Mouse (Mus musculus): Measurements from ENCODE around the gene AW551984. TPM values are rescaled to one million over a fixed set of nuclear protein-coding genes. Genes with fewer than 3 reads are reported as not detected.

The AW551984 gene
- total and polyA plus RNA-seq, 3 experiments, result not detected

- Histone ChIP-seq H3K4me1 (ENCODE audit: control insufficient read depth in 1 of 2, insufficient read depth in 2 of 2, low read length in 2 of 2) (no peaks in the 10 kb centered on the region), H3K79me2 (ENCODE audit: control insufficient read depth, insufficient read depth, low read length, poor library complexity) (no peaks in the 10 kb centered on the region), H3K9ac (ENCODE audit: control insufficient read depth, low read depth, low read length, poor library complexity, severe bottlenecking) (no peak overlapping the region)
These were observed 19.6 kb upstream of the AW551984 start for GRCm38 (mm10) chr9:39623783-39624182.

DNA sequence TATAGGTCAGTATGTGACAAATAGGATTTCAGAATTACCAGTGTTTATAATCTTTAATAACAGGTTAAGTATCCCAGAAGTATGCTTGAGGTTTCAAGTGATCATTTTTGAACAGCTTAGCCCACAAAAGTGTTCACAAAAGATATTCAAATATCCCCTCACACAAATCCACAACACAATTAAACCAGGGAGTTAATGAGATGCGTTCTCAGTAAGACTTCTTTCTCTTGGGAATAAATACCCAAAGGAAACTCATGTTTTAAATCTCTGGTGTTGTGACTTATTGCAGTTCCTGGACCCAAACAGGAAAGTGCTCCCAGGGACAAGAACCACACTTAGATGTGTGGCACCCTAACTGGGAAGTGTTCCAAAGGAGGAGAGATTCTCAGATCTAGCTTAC, 16.9 kb upstream of the AW551984 start, which contains the start of gene Olfr960:
Olfr960 (plus strand) TSS at position 301 of the 400 bp plus-strand sequence.
- Histone ChIP-seq H3K4me1 (ENCODE audit: control insufficient read depth in 1 of 2, insufficient read depth in 2 of 2, low read length in 2 of 2) (no peaks in the 10 kb centered on the region), H3K27ac (ENCODE audit: control insufficient read depth, low read depth, low read length) (no peak within 1 kb of the TSS), H3K36me3 (ENCODE audit: control insufficient read depth in 1 of 2, insufficient read depth in 2 of 2, low read length in 2 of 2) (no peaks in the 10 kb centered on the region), H3K4me3 (ENCODE audit: control insufficient read depth in 1 of 2, insufficient read depth in 1 of 2, low read depth in 2 of 2, low read length in 2 of 2) (no peak within 1 kb of the TSS), H3K9me3 (replicated peaks; ENCODE audit: insufficient read depth, low read length) (no peaks in the 10 kb centered on the region), H3K79me2 (ENCODE audit: control insufficient read depth, insufficient read depth, low read length, poor library complexity) (no peaks in the 10 kb centered on the region), H3K9ac (ENCODE audit: control insufficient read depth, low read depth, low read length, poor library complexity, severe bottlenecking) (no peak within 1 kb of the TSS), H3K27me3 (ENCODE audit: control insufficient read depth in 1 of 2, insufficient read depth in 2 of 2, low read length in 2 of 2) (no peaks in the 10 kb centered on the region)
- TF ChIP-seq GABPA (IDR thresholded peaks at IDR 0.05; ENCODE audit: low read depth, low read length) (no peak), POLR2AphosphoS5 (IDR thresholded peaks at IDR 0.05; ENCODE audit: borderline replicate concordance, low read depth, low read length) (no peak), CTCF (IDR thresholded peaks at IDR 0.05 in 2 of 3, conservative IDR thresholded peaks at IDR 0.05 in 1 of 3; ENCODE audit: control insufficient read depth in 1 of 3, insufficient read depth in 1 of 3, low read depth in 2 of 3, low read length in 3 of 3, poor library complexity in 1 of 3, severe bottlenecking in 1 of 3) (no peak), POLR2A (IDR thresholded peaks at IDR 0.05; ENCODE audit: control insufficient read depth in 1 of 2, insufficient read depth in 1 of 2, low read depth in 1 of 2, low read length in 2 of 2, poor library complexity in 1 of 2) (no peak), TCF12 (IDR thresholded peaks at IDR 0.05; ENCODE audit: low read depth, low read length) (no peak), USF1 (IDR thresholded peaks at IDR 0.05; ENCODE audit: low read depth, low read length) (no peak), ELF1 (IDR thresholded peaks at IDR 0.05; ENCODE audit: low read depth, low read length) (no peak), BHLHE40 (IDR thresholded peaks at IDR 0.05; ENCODE audit: borderline replicate concordance, low read depth, low read length) (no peak), SMC3 (IDR thresholded peaks at IDR 0.05; ENCODE audit: low read depth, low read length) (no peak), EP300 (IDR thresholded peaks at IDR 0.05; ENCODE audit: low read depth in 1 of 2, low read length in 2 of 2) (no peak), MAFK (IDR thresholded peaks at IDR 0.05; ENCODE audit: borderline replicate concordance, low read depth, low read length) (no peak), CHD2 (IDR thresholded peaks at IDR 0.05; ENCODE audit: low read length) (no peak), TBP (IDR thresholded peaks at IDR 0.05; ENCODE audit: low read depth, low read length) (no peak)
- no peak for DNase-seq (ENCODE audit: low read depth, low spot score)

More at GRCm38 (mm10) chr9:39623783-39624182, 19.6 kb upstream of the AW551984 start:
- Histone ChIP-seq H3K27me3 (ENCODE audit: control insufficient read depth in 1 of 2, insufficient read depth in 2 of 2, low read length in 2 of 2) (no peaks in the 10 kb centered on the region), H3K27ac (ENCODE audit: control insufficient read depth, low read depth, low read length) (no peak overlapping the region), H3K4me3 (ENCODE audit: control insufficient read depth in 1 of 2, insufficient read depth in 1 of 2, low read depth in 2 of 2, low read length in 2 of 2) (no peak overlapping the region), H3K9me3 (replicated peaks; ENCODE audit: insufficient read depth, low read length) (no peaks in the 10 kb centered on the region), H3K36me3 (ENCODE audit: control insufficient read depth in 1 of 2, insufficient read depth in 2 of 2, low read length in 2 of 2) (no peaks in the 10 kb centered on the region)
- TF ChIP-seq USF2 (IDR thresholded peaks at IDR 0.05; ENCODE audit: borderline replicate concordance in 1 of 2, insufficient read depth in 1 of 2, low read depth in 1 of 2, low read length in 2 of 2), result no peak
- TF ChIP-seq TBP (IDR thresholded peaks at IDR 0.05; ENCODE audit: low read depth, low read length), result no peak
- no peak for TF ChIP-seq RAD21 (IDR thresholded peaks at IDR 0.05; ENCODE audit: low read depth, low read length)
- TF ChIP-seq ELF1 (IDR thresholded peaks at IDR 0.05; ENCODE audit: low read depth, low read length), result no peak
- no peak for TF ChIP-seq GABPA (IDR thresholded peaks at IDR 0.05; ENCODE audit: low read depth, low read length)
- TF ChIP-seq NELFE (IDR thresholded peaks at IDR 0.05; ENCODE audit: low read depth, low read length), result no peak
- no peak for TF ChIP-seq MYC (IDR thresholded peaks at IDR 0.05; ENCODE audit: low read depth, low read length)
- TF ChIP-seq JUND (IDR thresholded peaks at IDR 0.05; ENCODE audit: low read depth, low read length), result no peak
- TF ChIP-seq POLR2A (IDR thresholded peaks at IDR 0.05; ENCODE audit: control insufficient read depth in 1 of 2, insufficient read depth in 1 of 2, low read depth in 1 of 2, low read length in 2 of 2, poor library complexity in 1 of 2), result no peak
- TF ChIP-seq E2F4 (IDR thresholded peaks at IDR 0.05; ENCODE audit: borderline replicate concordance, low read depth, low read length), result no peak
- no peak for TF ChIP-seq NRF1 (IDR thresholded peaks at IDR 0.05; ENCODE audit: insufficient read depth, low read depth, low read length, poor library complexity, severe bottlenecking)
- TF ChIP-seq EP300 (IDR thresholded peaks at IDR 0.05; ENCODE audit: low read depth in 1 of 2, low read length in 2 of 2), result no peak
- DNase-seq (ENCODE audit: low read depth, low spot score), result no peak

Measured in MEL (cell line).